Mouse (Mus musculus) neural tube, postnatal 0 days (tissue): Measurements from ENCODE around the gene Usp17le. TPM values are rescaled to one million over a fixed set of nuclear protein-coding genes. Genes with fewer than 3 reads are reported as not detected.

ENCODE experiments used
- polyA plus RNA-seq: library from polyadenylated mRNA; unstranded; fragments of >200 nt; fragmentation: Nextera tagmentation; extraction: Ambion mirVana; gene quantifications from 2 replicates; pipeline ENCODE4 v1.2.1, GENCODE M21; 2015

Gene Usp17le
- not detected in 2 replicates for polyA plus RNA-seq

DNA sequence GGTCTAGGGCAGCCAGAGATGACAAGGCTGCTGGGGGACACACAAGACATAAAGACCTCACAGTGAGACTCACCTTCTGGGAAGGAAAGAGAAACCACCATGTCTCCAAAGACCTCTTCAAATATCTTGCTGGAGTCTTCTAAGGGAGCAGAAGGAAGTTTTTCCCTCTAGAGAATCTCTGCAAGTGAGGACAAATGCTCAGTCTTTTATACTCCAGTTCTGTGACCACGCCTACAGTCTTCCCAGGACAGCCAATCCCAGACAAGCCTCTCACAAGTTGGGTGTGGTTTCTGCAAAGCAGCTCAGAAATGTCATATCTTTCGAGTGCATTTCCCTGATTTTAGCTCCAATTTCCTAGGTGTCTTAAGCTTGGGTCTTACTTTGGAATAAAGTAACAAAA is at the start of gene Usp17le:
Gene Usp17le (minus strand): TSS at position 101 of the 400 bp plus-strand sequence.

Other genes with a start within 250 kb of the Usp17le start
- gene Olfr651, start 227.3 kb downstream of the Usp17le start, polyA plus RNA-seq: not detected in 2 replicates
- 0.03 TPM in 1 of 2 replicates, not detected in the other for gene Olfr652, start 216.6 kb downstream of the Usp17le start, polyA plus RNA-seq
- gene Olfr653, start 200.2 kb downstream of the Usp17le start, polyA plus RNA-seq: not detected in 2 replicates
- gene Olfr654, start 190.4 kb downstream of the Usp17le start, polyA plus RNA-seq: not detected in 2 replicates
- not detected in 2 replicates for gene Olfr655, start 175.7 kb downstream of the Usp17le start, polyA plus RNA-seq
- not detected in 2 replicates for gene Olfr656, start 163.5 kb downstream of the Usp17le start, polyA plus RNA-seq
- gene Olfr657, start 152.7 kb downstream of the Usp17le start, polyA plus RNA-seq: not detected in 2 replicates
- gene Olfr658, start 130.2 kb downstream of the Usp17le start, polyA plus RNA-seq: 0.28 and 0.37 TPM in 2 replicates
- gene Olfr659, start 110.7 kb downstream of the Usp17le start, polyA plus RNA-seq: not detected in 2 replicates
- gene Olfr661, start 91.0 kb downstream of the Usp17le start, polyA plus RNA-seq: not detected in 2 replicates
- not detected in 2 replicates for gene Usp17lb, start 65.1 kb upstream of the Usp17le start, polyA plus RNA-seq
- not detected in 2 replicates for gene Usp17la, start 79.5 kb upstream of the Usp17le start, polyA plus RNA-seq
- not detected in 2 replicates for gene Olfr665, start 100.6 kb upstream of the Usp17le start, polyA plus RNA-seq
- gene Olfr666, start 118.5 kb upstream of the Usp17le start, polyA plus RNA-seq: not detected in 2 replicates
- gene Olfr667, start 144.0 kb upstream of the Usp17le start, polyA plus RNA-seq: not detected in 2 replicates
- not detected in 2 replicates for gene Olfr668, start 150.6 kb upstream of the Usp17le start, polyA plus RNA-seq
- gene Olfr669, start 156.8 kb upstream of the Usp17le start, polyA plus RNA-seq: not detected in 2 replicates
- not detected in 2 replicates for gene Olfr670, start 185.2 kb upstream of the Usp17le start, polyA plus RNA-seq
- gene Olfr671, start 201.7 kb upstream of the Usp17le start, polyA plus RNA-seq: not detected in 2 replicates
- gene Olfr672, start 224.6 kb upstream of the Usp17le start, polyA plus RNA-seq: not detected in 2 replicates